Mouse (Mus musculus): Measurements from ENCODE around the gene Fam104a.
"Not testable (repeated sequence)": the region's sequence is repeated elsewhere in the genome, so short reads cannot be mapped to it uniquely, and the experiment has no call there.

Fam104a gene

DNA sequence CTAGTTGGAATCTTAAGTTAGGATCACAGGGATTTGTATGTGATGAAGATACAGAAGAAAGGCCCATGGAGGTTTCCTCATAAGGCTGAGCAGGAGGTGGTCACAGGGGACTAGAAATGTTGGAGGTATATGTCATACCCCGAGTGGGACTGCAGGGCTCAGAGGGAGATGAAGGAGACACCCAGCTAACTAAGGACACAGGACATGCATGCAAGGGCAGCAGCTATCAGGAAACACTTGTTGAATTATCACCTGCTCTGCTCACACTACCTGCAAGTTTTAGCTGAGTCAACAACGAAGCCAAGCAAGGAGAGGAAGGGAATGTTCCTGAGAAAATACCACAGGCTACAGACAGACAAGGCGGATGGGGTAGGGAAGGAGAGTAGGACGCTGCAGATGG is 16.3 kb downstream of the Fam104a start:
- DNase-seq (ENCODE audit: extremely low read depth, insufficient read length, low spot score) = no peak

DNA sequence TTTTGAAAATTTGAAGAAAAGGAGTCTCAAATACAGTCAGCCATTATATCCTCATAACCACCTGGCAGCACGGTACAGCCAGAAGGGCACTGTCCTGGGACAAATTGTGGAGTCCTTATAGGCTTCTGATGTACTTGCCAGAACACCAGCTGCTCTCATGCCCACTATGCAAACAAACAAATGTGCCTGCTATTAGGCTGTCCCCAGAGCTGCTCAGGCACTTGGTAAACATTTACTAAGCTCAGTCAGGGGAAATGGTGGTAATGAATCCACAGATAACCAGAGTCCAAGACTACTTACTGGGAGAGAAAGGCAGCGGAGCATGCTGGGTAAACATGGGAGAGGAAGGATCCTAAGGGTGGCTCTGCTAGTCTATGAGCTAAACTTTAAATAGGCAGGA is 16.8 kb downstream of the Fam104a start:
- no peak for DNase-seq (ENCODE audit: extremely low read depth, insufficient read length, low spot score)

DNA sequence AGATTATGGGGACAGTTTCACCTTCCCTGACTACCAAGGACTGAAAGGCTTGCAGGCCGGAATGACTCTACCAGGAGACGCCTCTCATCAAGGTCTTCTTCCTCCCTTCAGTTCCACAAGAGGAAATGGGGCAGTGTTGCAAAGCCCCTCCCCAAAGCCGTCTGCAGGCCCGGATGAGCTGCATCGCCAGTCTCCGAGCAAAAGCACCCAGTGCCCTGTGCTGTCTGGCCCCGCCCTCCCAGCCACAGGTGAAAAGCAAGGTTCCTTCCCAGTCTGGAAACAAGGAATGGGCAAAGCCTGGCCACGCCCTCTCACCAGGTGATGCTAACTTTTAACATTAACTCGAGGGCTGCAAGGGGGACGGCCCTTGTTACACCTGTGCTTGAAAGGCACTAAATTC is 17.3 kb downstream of the Fam104a start:
- no peak for DNase-seq (ENCODE audit: extremely low read depth, insufficient read length, low spot score)

DNA sequence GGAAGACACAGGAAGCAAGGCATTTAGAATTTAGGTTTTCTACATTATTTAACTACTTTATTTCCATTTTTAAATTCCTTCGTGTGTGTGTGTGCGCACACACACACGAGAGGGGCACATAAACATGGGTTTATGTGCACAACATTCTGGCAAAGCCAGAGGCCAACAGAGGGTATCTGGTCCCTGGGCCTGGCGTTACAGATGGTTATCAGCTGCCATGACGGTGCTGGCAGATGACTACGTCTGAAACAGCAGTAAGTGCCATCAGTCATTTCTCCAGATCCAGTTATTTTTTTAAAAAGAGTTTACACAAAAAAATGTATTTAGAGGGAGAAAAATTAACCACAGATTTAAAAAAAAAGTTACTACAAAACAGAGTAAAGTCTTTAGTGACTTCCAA is 17.8 kb downstream of the Fam104a start:
- DNase-seq (ENCODE audit: extremely low read depth, insufficient read length, low spot score) = no peak

DNA sequence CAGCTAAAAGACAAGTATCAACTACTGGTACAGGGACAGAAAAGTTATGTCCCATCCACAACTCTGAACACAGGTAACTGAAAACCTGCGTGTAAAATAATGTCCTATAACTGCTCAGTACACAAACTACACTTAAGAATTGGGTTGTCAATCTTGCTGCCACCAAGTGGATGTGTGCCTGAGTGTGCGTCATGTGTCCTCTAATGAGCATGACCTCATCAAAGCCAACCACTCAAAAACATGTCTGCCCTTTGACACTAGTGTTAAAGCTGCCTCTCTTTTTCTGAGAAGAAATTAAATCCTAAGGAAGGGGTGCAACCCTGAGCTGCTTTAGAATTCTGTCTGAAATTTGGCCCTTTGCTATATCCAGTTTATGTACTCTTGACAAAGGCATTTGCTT is 19.7 kb downstream of the Fam104a start:
- no peak for DNase-seq (ENCODE audit: extremely low read depth, insufficient read length, low spot score)

DNA sequence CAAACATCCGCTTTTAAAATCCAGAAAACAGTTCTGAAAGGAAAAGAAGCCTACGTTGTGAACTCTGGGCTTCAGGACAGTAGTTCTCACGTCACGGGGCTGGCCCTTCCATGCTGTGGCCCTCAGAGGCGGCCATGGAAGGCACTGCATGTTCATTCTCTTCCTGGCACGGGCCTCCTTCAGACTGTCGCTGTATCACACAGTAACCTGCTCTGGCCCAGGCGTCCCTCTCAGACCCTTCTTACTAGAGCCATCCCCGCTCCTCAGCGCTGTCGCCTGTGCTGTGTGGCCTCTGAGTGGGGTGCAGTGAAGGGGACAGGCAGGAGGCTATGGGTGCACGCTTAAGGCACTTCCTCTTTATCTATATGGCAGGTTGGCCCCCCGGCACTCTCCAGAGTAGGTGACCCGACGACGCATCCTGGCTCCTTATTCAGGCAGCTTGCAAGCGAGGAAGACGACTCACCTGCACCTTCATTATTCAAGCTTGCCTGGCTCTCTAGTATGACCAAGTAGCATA is 22.1 kb downstream of the Fam104a start:
- no peak for DNase-seq (ENCODE audit: extremely low read depth, insufficient read length, low spot score)

DNA sequence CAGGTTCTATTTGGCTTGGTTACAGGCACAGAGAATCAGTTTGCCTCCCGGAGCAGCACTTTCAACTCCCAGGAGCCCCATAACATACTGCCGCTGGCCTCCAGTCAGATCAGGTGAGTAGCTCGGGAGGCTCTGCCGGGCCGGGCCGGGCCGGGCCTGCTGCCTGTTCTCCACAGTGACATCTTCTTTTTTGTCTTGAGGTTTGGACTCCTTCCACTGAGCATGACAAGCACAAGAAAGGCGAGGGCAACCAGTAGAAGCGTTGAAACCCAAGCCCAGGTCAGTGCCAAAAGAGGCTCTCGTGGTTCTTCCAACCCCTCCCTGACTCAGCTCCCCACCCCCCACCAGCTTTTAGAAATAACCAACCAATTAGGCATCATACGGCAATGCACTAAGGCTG is 23.0 kb downstream of the Fam104a start:
- peak; percentile 82 for DNase-seq (ENCODE audit: extremely low read depth, insufficient read length, low spot score)

DNA sequence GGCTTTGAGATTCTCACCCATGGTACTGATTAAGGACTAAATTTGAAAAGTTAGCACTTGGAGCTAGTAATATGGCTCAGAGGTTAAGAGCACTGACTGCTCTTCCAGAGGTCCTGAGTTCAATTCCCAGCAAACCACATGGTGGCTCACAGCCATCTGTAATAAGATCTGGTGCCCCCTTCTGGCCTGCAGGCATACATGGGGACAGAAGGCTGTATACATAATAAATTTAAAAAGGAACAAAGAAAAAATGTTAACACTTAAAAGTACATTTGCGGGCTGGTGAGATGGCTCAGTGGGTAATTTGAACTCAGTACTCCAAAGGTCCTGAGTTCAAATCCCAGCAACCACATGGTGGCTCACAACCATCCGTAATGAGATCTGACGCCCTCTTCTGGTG is 23.7 kb downstream of the Fam104a start:
- DNase-seq (ENCODE audit: extremely low read depth, insufficient read length, low spot score) = not testable (repeated sequence)

DNA sequence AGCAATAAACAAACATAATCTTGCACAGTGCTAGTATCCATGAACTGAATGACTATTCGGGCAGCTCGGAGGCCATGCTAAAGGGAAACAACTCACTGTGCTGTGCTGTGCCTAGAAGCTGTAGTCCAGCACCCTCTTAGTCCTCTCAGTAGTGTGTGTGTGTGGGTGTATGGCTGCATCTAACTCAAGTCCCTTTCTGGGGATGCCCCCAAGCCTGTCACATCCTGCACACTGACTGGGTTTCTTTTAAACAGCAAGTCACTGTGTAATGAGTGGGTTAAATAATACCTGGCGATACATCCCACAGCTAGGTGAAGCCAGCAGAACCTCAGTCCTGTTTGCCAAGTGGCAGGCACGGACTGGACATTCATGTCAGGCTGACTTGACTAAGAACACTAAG is 25.2 kb downstream of the Fam104a start:
- no peak for DNase-seq (ENCODE audit: extremely low read depth, insufficient read length, low spot score)

DNA sequence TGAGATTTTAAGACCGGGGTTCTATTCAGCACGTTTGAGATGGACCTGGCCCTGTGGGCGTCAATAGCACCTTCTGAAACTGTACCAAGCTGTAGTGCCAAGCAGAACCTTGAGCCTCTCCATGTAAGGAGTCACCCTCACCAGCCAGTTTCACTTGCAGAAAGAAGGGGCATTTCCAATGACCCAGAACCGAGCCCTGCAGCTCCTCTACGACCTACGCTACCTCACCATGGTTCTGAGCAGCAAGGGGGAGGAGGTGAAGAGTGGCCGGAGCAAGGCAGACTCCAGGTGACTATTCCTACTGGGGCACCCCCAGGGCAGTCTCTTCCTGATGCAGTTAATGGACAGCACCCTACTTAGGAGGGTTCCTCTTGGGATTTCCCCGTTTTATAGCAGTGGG is 25.6 kb downstream of the Fam104a start:
- DNase-seq (ENCODE audit: extremely low read depth, insufficient read length, low spot score) = no peak

DNA sequence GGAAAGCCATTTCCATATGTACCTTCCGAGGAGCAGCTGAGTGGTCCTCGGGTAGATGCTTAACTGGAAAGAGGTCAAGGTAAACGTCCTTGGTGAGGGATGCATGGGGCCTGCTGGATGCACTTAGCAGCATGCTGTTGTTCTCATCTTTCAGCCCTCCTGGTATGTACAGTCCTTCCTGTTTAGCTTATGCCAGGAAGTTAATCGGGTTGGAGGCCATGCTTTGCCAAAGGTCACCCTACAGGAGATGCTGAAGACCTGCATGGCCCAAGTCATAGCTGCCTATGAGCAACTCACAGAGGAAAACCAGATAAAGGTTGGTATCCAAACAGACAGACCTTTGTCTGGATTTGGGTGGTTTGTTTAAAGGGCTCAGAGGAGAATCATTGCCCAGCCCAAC is 26.7 kb downstream of the Fam104a start:
- DNase-seq (ENCODE audit: extremely low read depth, insufficient read length, low spot score) = no peak

DNA sequence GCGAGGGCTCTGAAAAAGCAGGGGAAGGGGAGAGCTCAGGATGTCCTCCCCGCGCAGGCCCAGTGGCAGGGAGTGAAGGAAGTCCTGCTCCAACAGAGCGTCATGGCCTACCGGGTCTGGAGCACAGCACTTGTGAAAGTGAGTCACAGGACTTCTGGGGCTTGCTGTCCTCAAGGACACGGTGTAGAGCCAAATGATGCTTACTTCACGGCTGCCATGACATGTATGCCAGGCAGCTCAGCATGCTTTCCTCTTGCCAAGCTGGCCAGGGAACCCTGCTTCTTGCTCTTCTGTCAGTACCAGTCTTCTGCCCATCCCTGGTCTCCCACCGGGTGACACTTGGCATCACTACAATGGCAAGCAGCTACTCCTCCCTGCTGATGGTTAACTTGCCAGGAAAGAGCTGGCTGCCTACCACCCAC is 27.4 kb downstream of the Fam104a start:
- no peak for DNase-seq (ENCODE audit: extremely low read depth, insufficient read length, low spot score)

DNA sequence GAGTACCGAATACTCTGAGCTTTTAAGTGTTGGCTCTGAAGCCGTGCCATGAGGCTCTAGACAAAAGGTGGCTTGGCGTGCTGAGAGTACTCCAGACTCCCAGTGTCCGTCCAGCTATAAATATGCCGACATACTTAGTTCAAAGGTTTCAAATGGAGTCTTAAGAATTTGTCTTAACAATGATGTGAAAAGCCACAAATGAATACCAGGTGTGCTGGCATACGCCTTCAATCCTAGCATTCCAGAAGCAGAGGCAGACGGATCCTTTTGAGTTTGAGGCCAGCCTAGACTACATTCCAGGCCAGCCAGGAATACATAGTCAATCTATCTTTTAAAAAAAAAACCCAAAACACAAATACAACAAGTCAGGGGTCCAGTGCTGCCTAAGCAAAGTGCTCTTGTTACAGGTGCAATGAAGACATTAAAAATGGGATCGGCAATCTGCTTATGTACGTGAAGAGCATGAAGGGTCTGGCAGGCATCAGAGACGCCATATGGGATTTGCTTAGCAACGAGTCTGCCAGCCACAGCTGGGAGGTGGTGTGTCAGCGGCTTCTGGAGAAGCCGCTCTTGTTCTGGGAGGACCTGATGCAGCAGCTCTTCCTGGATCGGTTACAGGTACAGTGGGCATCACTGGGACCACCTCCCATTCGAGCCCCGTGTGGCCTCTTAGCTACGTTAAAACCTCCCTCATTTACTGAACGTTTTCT is 29.2 kb downstream of the Fam104a start:
- no peak for DNase-seq (ENCODE audit: extremely low read depth, insufficient read length, low spot score)

DNA sequence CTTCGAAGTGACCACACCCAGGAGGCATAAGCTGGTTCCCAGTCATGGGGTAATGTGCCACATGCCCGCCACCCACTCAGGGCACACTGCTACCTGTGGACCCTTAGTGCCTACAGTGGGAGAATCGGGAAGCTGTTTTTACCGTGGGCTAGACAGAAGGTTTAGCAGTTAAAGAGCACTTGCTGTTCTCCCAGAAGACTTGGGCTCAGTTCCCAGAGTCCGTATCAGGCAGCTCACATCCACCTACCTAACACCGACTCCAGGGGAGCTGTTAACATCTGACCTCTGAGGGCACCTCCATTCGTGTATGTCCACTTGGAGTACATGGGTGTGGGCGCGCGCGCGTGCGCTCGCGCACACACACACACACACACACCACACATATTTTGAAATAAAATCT is 29.9 kb downstream of the Fam104a start:
- DNase-seq (ENCODE audit: extremely low read depth, insufficient read length, low spot score) = no peak

DNA sequence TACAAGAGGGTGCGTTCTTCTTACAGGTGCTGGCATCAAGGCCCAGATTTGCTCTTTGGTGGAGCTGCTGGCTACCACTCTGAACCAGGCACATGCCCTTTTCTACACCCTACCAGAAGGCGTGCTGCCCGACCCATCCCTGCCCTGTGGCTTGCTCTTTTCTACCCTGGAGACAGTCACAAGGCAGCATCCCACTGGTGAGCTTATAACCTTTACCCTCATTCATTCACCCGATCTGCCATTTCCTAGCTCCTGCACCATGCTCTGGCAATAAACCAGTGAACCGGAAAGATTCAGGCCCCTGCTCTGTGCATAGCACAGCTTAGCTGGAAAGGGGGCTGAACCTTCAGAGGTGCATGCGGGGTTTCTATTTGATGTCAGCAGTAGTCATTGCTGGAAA is 31.4 kb downstream of the Fam104a start:
- no peak for DNase-seq (ENCODE audit: extremely low read depth, insufficient read length, low spot score)

DNA sequence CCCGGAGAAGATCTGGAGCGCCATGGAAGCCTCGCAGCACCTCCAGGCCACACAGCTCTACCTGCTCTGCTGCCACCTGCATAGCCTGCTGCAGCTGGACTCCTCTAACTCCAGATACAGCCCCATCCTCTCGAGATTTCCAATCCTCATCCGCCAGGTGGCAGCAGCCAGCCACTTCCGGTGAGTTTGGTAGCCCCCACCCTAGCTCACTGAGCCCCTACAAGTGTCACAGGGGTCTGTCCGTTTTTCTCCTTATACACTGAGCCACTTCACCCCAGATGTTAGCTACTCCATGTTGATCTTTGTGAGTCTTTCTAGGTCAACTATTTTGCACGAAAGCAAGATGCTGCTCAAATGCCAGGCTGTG is 32.1 kb downstream of the Fam104a start:
- DNase-seq (ENCODE audit: extremely low read depth, insufficient read length, low spot score) = no peak

DNA sequence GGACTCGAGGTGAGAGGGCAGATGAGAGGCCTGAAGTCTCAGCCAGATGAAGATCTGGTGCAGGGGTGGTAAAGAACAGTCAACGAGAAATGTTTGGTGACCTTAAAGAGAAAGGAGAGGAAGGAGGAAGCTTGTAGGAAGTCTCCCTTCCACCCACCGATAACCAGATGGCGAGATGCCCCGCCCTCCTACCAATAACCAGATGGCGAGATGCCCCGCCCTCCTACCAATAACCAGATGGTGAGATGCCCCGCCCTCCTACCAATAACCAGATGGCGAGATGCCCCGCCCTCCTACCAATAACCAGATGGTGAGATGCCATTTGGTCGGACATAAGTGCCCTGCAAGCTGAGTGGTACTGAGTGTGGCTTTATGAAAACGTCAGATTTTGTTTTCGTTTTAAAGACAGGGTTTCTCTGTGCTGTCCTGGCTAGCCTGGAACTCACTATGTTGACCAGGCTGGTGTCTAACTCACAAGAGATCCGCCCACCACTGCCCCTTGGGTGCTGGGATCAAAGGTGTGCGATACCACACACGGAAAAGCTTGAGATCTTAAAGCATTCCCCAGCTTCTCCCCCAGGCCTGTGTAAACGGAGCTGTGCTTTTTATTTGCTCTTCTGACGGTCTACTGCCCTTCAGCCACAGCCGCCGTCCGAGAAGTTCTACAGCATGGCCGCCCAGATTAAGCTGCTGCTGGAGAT is 32.6 kb downstream of the Fam104a start:
- DNase-seq (ENCODE audit: extremely low read depth, insufficient read length, low spot score) = no peak

DNA sequence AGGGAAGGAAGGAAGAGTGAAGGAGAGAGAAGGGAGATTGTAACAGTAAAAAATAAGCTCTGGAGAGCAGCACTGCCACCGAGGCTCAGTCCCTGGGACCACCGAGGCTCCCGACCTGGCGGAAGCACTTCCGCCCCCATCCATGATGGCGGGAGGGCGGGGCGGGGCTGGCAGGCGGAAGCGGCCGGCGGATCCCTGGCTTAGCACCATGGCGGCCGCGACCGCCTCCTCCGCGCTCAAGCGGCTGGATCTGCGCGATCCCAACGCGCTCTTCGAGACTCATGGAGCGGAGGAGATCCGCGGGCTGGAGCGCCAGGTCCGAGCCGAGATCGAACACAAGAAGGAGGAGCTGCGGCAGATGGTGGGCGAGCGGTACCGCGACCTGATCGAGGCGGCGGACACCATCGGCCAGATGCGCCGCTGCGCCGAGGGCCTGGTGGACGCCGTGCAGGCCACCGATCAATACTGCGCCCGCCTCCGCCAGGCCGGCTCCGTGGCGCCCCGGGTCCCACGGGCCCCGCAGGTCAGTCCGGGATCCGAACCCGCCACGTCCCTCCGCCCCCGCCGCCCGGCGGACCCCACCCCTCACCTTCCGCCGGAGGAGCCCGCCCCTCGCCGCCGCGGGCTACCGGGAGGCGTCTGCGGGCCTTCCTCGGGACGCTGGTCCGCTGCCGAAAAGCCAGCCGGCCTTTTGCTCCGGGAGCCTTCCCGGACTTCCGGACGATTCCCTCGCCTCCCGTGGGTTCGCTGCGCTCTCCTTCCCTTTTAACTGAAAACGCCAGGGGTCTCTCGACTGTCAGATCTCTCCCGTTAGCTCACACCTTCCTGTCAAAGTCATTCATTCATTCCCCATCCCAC is 34.4 kb downstream of the Fam104a start, which contains the start of gene Slc39a11:
Gene Slc39a11 (minus strand): TSS at position 727 of the 858 bp plus-strand sequence.
- peak; percentile 79 for DNase-seq (ENCODE audit: extremely low read depth, insufficient read length, low spot score)

DNA sequence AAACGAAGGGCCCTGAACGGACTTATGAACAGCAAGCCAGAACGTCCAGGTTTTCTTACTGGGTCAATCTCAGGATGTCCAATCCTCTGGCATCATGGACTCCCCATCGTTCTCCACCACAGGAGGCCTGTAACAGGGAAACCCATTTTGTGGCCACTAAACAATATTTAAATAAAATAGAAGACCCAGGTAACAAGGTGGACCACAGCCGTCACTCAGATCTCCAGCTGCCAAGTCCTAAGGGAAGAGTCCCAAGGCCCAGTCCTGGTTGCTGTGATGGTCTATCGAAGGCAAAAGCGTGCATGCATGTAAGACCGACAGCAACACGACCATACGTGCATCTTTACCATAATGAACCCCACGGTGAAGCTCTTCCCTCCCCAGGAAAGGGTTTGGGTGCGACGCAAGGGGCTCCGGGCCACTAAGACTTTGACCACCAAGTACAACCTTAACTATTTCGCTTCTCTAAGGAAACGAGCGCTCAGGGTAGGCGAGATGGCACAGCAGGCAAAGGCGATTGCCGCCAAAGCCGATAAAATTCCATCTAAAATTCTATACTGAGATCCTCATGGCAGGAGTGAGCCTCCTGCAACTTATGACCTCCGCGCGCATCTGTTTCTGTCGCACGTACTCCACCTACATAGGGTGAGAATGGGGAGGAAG is 35.1 kb downstream of the Fam104a start, which contains the start of gene Cog1:
Gene Cog1 (plus strand): TSS at position 480 of the 663 bp plus-strand sequence.
- DNase-seq (ENCODE audit: extremely low read depth, insufficient read length, low spot score) = no peak

DNA sequence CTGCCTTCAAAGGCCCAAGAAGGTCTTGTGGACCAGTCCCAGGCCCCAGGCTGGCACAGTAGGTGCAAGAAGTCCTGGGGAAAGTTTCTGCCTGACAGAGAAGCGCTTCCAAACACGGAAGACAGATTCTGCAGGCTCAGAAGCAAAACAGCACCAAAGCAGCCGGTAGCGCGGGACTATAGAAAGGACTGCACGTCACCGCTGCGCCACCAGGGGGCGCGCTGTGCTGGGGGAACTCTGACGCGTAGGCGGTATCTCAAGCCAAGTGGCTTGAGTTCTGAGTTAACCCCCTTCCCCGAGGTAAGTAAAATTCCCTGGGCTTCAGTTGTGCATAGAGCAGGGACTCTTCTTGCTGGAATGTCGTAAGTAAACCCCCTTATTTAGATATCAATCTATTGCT is 35.8 kb downstream of the Fam104a start:
- DNase-seq (ENCODE audit: extremely low read depth, insufficient read length, low spot score) = peak; percentile 85

DNA sequence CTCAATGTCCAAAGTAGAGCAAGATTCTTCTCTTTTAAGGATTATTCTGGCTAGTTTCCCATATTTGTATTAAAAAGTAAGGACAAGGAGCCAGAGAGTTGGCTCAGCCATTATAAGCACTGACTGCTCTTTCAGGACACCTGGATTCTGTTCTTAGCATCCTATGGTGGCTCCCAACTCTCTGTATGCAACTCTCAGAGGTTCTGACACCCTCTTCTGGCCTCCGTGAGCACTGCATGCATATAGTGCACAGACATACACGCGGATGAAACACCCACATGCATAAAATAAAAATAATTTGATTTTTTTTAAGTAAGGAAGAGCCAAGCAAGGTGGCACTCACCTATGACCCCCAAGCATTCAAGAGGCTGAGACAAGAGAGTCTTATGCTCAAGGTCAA is 38.8 kb downstream of the Fam104a start:
- DNase-seq (ENCODE audit: extremely low read depth, insufficient read length, low spot score) = no peak
